Mouse (Mus musculus) forebrain, postnatal 0 days (tissue): ENCODE measurements around the gene Gpr155. TPM values are rescaled to one million over a fixed set of nuclear protein-coding genes. Genes with fewer than 3 reads are reported as not detected.

ENCODE experiments used
- ATAC-seq: fragments of 200-750 bp; cut with Nextera tagmentation; 2 replicates; pipeline ENCODE4 v1.8.0; 2017; ENCODE audit warnings: mild to moderate bottlenecking, moderate library complexity
- DNase-seq: peaks from one replicate; pipeline ENCODE4 v3.0.0-alpha.2; 2015
- H3K27ac ChIP-seq: fragments of 300-500 bp; sonication (generic); 2 replicates; pipeline ENCODE4 v1.5.1; 2014; ENCODE audit warnings: low read depth, mild to moderate bottlenecking, antibody characterized with exemption, low read length, moderate library complexity, mixed read lengths
- H3K27me3 ChIP-seq: fragments of 300-500 bp; sonication (generic); 2 replicates; pipeline ENCODE4 v1.6.1; 2014; ENCODE audit warnings: mild to moderate bottlenecking, low read length, mixed read lengths; ENCODE audit not compliant: insufficient read depth
- H3K36me3 ChIP-seq: fragments of 300-500 bp; sonication (generic); 2 replicates; pipeline ENCODE4 v1.6.1; 2014; ENCODE audit warnings: mild to moderate bottlenecking, moderate library complexity; ENCODE audit not compliant: insufficient read depth
- H3K4me1 ChIP-seq: fragments of 300-500 bp; sonication (generic); 2 replicates; pipeline ENCODE4 v1.6.1; 2014; ENCODE audit warnings: antibody characterized with exemption; ENCODE audit not compliant: insufficient read depth
- H3K4me2 ChIP-seq: fragments of 300-500 bp; sonication (generic); 2 replicates; pipeline ENCODE4 v1.6.1; 2014; ENCODE audit warnings: low read depth, mild to moderate bottlenecking, moderate library complexity
- H3K4me3 ChIP-seq: fragments of 300-500 bp; sonication (generic); 2 replicates; pipeline ENCODE4 v1.5.1; 2014; ENCODE audit warnings: low read depth, low read length, mixed read lengths
- H3K9ac ChIP-seq: fragments of 300-500 bp; sonication (generic); 2 replicates; pipeline ENCODE4 v1.6.1; 2014; ENCODE audit warnings: mild to moderate bottlenecking
- H3K9me3 ChIP-seq: fragments of 300-500 bp; sonication (generic); 2 replicates; pipeline ENCODE4 v1.6.1; 2016; ENCODE audit warnings: low read length
- CTCF ChIP-seq: sonication (generic); IDR thresholded peaks from 2 replicates; pipeline ENCODE4 v1.5.1; 2016; ENCODE audit warnings: antibody characterized with exemption, control low read depth, low read depth
- WGBS: fragments of 180-500 bp; shearing (Covaris S2); extraction: QIAGEN DNeasy Blood & Tissue Kit; methylation state at CpG from one replicate; pipeline ENCODE4 v1.1.7; 2014; 5-methylcytosine and 5-hydroxymethylcytosine counted together
- polyA plus RNA-seq: library from polyadenylated mRNA; unstranded; fragments of >200 nt; fragmentation: Nextera tagmentation; extraction: Ambion mirVana; gene quantifications from 2 replicates; pipeline ENCODE4 v1.2.1, GENCODE M21; 2015
- total RNA-seq: library from RNA; depleted of rRNA; stranded (reverse); fragments of >200 nt; gene quantifications from 2 replicates; pipeline ENCODE4 v1.2.3, GENCODE M21; 2014

Gene Gpr155
- total and polyA plus RNA-seq, 2 experiments from 2014 or later = 12.5 TPM

GRCm38 (mm10) chr2:73335949-73336348 is 50.4 kb downstream of the Gpr155 start:
- no peaks in the 10 kb centered on the region for H3K36me3 ChIP-seq
- H3K4me1 ChIP-seq = no peaks in the 10 kb centered on the region
- ATAC-seq (no peak), DNase-seq (no peak)
- no peak overlapping the region for H3K4me2 ChIP-seq
- no peaks in the 10 kb centered on the region for H3K27me3 ChIP-seq
- H3K9me3 ChIP-seq = no peaks in the 10 kb centered on the region
- no peak overlapping the region for H3K9ac ChIP-seq
- TF ChIP-seq CTCF = no peak
- no peak overlapping the region for H3K27ac ChIP-seq
- no peak overlapping the region for H3K4me3 ChIP-seq
- WGBS = 86% methylated on average over 3 of the region's 3 CpGs

- H3K36me3 ChIP-seq = no peaks in the 10 kb centered on the region
- H3K9me3 ChIP-seq = no peaks in the 10 kb centered on the region
- no peaks in the 10 kb centered on the region for H3K27me3 ChIP-seq
- H3K4me1 ChIP-seq = no peaks in the 10 kb centered on the region
- 91% methylated on average over 5 of the region's 5 CpGs for WGBS
- ATAC-seq (no peak), DNase-seq (no peak)
- H3K27ac ChIP-seq = no peak overlapping the region
- TF ChIP-seq CTCF = no peak
- no peak overlapping the region for H3K9ac ChIP-seq
- no peak overlapping the region for H3K4me3 ChIP-seq
- H3K4me2 ChIP-seq = no peak overlapping the region
Observed at GRCm38 (mm10) chr2:73325871-73326270, 60.5 kb downstream of the Gpr155 start.

GRCm38 (mm10) chr2:73322991-73323390 is 63.4 kb downstream of the Gpr155 start:
- no peak for TF ChIP-seq CTCF
- ATAC-seq (no peak), DNase-seq (no peak)
- H3K9ac ChIP-seq = no peak overlapping the region
- H3K4me3 ChIP-seq = no peak overlapping the region
- 72% methylated on average over 12 of the region's 12 CpGs for WGBS
- H3K4me1 ChIP-seq = no peaks in the 10 kb centered on the region
- no peak overlapping the region for H3K4me2 ChIP-seq
- H3K36me3 ChIP-seq = no peaks in the 10 kb centered on the region
- H3K27me3 ChIP-seq = no peaks in the 10 kb centered on the region
- H3K9me3 ChIP-seq = no peaks in the 10 kb centered on the region
- no peak overlapping the region for H3K27ac ChIP-seq

- no peak overlapping the region for H3K4me2 ChIP-seq
- no peak overlapping the region for H3K9ac ChIP-seq
- H3K4me3 ChIP-seq = no peak overlapping the region
- 92% methylated on average over 5 of the region's 5 CpGs for WGBS
- no peak for DNase-seq
- TF ChIP-seq CTCF = no peak
- no peaks in the 10 kb centered on the region for H3K27me3 ChIP-seq
- no peaks in the 10 kb centered on the region for H3K4me1 ChIP-seq
- no peaks in the 10 kb centered on the region for H3K9me3 ChIP-seq
- ATAC-seq = no peak
- H3K36me3 ChIP-seq = no peaks in the 10 kb centered on the region
- no peak overlapping the region for H3K27ac ChIP-seq
Observed at GRCm38 (mm10) chr2:73319218-73319617, 67.2 kb downstream of the Gpr155 start.

DNA sequence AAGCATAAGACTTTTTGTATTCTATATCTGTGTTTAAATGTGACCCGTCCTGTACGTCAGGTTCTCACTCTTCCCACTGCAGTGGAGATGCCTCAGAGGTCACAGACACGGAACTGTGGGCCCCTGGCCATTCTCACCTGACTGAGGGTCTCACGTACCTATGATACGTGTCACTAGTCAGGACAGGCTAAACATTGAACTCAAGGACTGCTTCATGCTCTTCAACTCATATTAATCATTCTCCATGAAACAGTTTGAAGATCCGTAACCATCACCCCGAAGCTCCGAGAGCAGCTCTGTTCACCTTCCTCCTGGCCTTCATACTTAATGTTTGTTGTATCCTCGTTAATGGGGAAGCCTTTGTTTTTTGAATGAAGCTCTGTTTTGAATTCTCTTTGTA is 68.9 kb downstream of the Gpr155 start:
- peaks cover 4% of the 10 kb centered on the region; the same call in 1 of the 2 replicates for H3K4me1 ChIP-seq
- no peak overlapping the region for H3K4me2 ChIP-seq
- WGBS = 93% methylated on average over 9 of the region's 9 CpGs
- TF ChIP-seq CTCF = no peak
- H3K36me3 ChIP-seq = no peaks in the 10 kb centered on the region
- no peaks in the 10 kb centered on the region for H3K27me3 ChIP-seq
- no peak overlapping the region for H3K27ac ChIP-seq
- no peaks in the 10 kb centered on the region for H3K9me3 ChIP-seq
- ATAC-seq (no peak), DNase-seq (no peak)
- H3K9ac ChIP-seq = no peak overlapping the region
- no peak overlapping the region for H3K4me3 ChIP-seq

DNA sequence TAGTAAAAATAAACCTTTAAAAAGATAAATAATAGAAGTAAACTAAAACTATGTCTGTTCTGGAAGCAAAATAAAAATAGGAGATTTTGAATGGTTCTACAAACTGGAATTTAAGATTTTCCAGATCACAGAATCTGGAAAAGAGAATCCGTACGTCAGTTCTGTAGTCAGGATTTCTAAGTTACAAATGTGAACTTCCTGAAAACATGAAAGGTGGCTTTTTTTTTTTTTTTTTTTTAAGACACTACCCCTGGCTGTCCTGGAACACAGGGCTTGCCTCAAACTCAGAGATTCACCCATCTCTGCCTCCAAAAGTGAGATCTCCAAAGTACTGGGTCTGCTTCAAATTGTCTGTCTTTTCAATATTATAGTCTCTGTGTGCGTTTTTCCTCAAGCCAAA is 72.1 kb downstream of the Gpr155 start:
- 91% methylated on average over 3 of the region's 3 CpGs for WGBS
- no peak overlapping the region for H3K27ac ChIP-seq
- no peak overlapping the region for H3K9ac ChIP-seq
- no peak for TF ChIP-seq CTCF
- H3K4me3 ChIP-seq = no peak overlapping the region
- DNase-seq = no peak
- ATAC-seq = no peak
- no peak overlapping the region for H3K4me2 ChIP-seq
- H3K36me3 ChIP-seq = peaks cover 5% of the 10 kb centered on the region; the same call in 1 of the 2 replicates
- H3K4me1 ChIP-seq = peaks cover 4% of the 10 kb centered on the region; the same call in 1 of the 2 replicates
- H3K9me3 ChIP-seq = no peaks in the 10 kb centered on the region
- H3K27me3 ChIP-seq = no peaks in the 10 kb centered on the region

- peaks cover 13% of the 10 kb centered on the region; the same call in 1 of the 2 replicates for H3K36me3 ChIP-seq
- peaks cover 4% of the 10 kb centered on the region; the same call in 1 of the 2 replicates for H3K4me1 ChIP-seq
- peak overlapping the region; percentile 86 for H3K4me3 ChIP-seq
- DNase-seq (peak; percentile 35), ATAC-seq (no peak)
- H3K27me3 ChIP-seq = no peaks in the 10 kb centered on the region
- TF ChIP-seq CTCF = no peak
- H3K9ac ChIP-seq = peak overlapping the region; percentile 58; the same call in 1 of the 2 replicates
- H3K4me2 ChIP-seq = peak overlapping the region; percentile 62
- peak overlapping the region; percentile 78; the same call in 1 of the 2 replicates for H3K27ac ChIP-seq
- H3K9me3 ChIP-seq = no peaks in the 10 kb centered on the region
- WGBS = 36% methylated on average over 14 of the region's 14 CpGs
Observed at GRCm38 (mm10) chr2:73313117-73313501, 73.3 kb downstream of the Gpr155 start.
